Mouse (Mus musculus) liver, postnatal 0 days (tissue): ENCODE measurements around the gene Sec61g.
A peak's percentile ranks its signal among the peaks of the same experiment; 100 is the strongest.

Experiments
- CTCF ChIP-seq: sonication (generic); IDR thresholded peaks from 2 replicates; pipeline ENCODE4 v1.5.1; 2016; ENCODE audit warnings: antibody characterized with exemption, low read depth
- EP300 ChIP-seq: IDR thresholded peaks from 2 replicates; pipeline ENCODE4 v1.6.1; 2016; ENCODE audit warnings: antibody characterized with exemption, low read depth, mild to moderate bottlenecking

DNA sequence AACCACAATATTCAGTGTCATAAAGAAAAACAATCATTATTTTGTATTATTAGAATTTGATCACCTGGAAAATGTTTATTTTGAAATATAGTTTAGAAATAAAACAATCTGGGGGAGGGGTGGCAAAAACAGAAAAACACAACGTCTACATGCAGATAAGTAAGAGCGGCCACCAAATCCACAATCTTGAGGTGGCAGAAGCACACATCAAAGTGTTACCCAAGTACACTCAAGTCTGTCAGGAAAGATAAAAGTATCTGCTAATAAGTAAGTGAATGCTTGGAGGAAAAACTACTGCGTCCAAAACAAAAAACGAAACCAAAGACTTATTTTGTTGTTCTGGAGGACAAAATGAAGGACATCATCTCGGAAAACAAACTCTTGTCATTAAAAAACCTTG, 5.1 kb downstream of the Sec61g start:
- TF ChIP-seq CTCF, result no peak
- TF ChIP-seq EP300, result peak; percentile 98
